Mouse (Mus musculus) urinary bladder, postnatal 25 days (tissue): ENCODE results near the gene Klhl29.

Experiments
- DNase-seq: peaks from one replicate; pipeline ENCODE4 v3.0.0; 2022; ENCODE audit warnings: low spot score

The Klhl29 gene

GRCm38 (mm10) chr12:5187773-5188333 lies 187.6 kb downstream of the Klhl29 start:
- no peak for DNase-seq

GRCm38 (mm10) chr12:5186645-5187044 lies 188.8 kb downstream of the Klhl29 start:
- no peak for DNase-seq

DNA sequence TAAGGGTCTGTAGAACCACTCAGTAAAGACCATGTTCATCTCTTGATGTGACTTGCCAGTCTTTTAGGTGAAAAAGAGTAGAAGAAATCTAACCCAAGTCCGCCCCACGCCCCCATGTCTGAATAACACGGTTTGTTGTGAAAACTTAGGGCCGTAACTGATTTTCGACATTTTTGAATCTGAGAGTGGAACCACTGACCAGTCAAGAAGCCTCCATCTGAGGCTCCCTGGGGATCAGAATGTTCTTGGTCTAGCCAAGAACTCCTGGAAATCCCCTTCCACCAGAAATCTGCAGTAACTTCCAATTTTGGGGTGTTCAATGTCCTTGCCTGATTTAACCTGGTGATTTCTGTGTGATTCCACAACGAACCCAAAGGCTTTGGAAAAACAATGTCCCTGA lies 189.9 kb downstream of the Klhl29 start:
- DNase-seq = no peak

DNA sequence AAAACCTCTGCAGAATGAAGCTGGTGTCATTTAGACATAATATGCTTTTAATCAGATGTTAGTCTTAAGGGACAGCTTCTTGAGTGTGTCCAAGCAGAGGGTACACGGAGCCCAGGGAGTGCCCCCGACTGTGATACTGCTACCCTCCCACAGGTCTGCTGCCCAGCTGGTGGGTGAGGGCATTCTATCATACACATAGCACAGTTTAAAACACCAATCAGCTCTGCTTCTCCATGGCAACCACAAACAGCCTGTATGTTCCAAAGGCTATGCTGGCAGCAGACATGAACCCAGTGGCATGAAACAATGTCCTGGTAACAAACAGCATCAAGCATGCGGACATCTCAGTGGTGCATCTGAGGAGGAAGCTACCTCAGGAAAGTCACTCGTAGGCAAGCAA lies 192.9 kb downstream of the Klhl29 start:
- DNase-seq = no peak

DNA sequence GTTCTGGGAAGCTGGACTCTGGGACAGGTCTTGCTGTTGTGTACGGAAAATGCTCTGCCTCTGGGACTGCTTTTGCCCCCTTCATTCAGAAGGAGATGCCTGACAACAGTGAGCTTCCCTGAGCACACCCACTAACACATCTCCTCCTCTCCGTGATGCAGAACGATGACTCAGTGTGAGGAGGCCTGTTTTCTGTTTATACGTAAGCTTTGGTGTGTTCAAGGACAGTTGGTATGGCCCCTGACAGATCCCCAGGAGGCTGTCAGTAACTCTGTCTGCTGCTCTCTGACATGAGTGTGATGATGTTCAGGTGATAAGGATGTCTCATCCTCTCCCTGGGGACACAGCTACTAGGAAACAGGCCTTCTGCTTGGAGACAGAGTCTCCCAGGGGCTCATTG lies 193.3 kb downstream of the Klhl29 start:
- DNase-seq = no peak

GRCm38 (mm10) chr12:5176716-5177341 lies 198.7 kb downstream of the Klhl29 start:
- no peak for DNase-seq

DNA sequence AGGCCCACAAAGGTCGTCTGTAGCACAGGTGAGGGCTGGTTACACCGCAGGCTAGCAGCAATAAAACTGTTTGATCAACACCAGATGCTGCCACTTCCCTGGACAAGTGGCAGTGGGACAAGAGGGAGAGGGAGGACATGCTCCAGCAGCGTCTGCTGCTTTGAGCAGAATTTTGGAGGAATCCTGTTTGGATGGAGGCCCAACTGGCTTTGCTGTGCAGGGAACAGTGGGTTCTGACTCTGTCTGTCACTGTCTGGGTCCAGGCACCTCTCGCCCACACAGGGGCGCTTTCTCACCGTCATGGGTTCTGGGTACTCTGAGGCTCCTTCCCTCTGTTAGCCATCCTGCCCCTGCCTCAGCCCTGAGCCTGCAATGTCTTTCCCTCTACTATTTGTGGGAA lies 209.3 kb downstream of the Klhl29 start:
- no peak for DNase-seq

DNA sequence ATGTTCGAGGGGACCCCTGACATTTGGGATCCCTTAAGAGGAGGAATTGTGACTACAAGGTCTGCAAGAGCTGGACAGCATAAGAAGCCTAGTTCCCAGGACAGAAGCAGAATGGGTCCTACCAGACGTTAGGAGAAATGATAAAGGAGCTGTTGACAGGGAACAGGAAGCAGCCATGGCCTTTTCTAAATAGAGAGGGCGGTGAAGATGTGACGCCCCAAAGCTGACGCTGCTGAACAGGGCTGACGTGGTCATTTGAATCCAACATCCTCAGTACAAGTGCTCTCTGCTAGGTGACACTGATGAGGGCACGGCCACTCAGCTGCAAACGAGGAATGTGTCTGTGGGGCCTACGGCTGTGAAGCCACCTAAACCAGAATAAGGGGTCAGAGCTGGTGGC lies 210.1 kb downstream of the Klhl29 start:
- no peak for DNase-seq

DNA sequence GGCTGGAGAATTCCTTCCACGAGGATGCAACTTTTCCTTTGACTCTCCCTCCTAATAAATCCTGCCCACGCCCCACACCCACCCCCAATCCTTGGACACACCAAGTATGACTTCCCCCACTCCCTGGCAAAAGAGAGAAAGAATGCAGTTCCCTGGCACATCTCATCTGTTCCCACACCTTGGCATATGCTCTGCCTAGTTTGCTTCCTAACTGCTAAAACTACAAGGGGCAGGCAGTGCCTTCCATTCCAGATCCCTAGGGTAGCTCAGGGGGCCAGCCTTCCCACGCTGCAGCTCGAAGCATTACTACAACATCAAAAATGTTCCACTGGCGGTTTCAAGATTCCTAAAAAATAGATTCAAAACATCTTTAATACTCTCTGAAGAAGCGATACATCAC lies 212.8 kb downstream of the Klhl29 start:
- no peak for DNase-seq

DNA sequence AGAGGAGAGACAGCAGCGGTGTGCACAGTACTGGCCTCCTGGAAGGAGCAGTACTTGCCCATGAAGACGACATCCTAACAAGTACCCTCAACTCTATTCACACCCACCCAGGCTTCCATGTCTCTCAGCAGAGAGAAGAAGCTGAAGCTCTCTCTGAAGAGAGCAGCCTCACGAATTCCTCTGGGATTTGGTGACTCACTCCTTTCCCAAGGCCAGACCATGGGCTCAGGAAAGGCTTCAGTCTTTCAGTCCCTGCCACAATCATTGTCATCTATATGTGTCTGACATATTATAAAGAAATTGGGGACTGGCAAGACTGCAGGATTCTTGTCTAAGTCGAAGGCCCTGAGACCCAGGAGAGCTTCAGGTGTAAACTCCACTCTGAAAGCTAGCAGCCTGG lies 213.9 kb downstream of the Klhl29 start:
- DNase-seq = no peak

- no peak for DNase-seq
Observed at GRCm38 (mm10) chr12:5157931-5158481, 217.5 kb downstream of the Klhl29 start.

GRCm38 (mm10) chr12:5157021-5157681 lies 218.3 kb downstream of the Klhl29 start:
- DNase-seq = no peak

- DNase-seq = no peak
Observed at GRCm38 (mm10) chr12:5155177-5155576, 220.3 kb downstream of the Klhl29 start.

DNA sequence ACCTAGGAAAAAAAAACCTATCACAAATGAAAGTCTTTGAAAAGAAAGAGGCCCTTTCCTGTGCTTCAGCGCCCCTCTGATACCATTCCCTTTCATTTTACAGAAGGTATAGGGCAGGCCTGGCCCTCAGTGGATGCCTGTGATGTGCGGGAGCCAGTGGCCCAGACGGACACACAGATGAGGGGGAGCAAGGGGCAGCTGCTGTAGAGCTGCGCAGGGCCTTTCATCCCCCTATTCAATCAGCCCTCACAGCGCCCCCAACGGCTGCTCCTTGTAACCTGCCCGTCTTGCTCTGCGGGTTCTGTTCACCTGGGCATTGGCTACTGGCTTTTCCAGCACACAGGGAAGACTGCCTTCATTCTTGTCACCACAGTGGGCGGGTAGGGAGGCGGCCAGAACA lies 223.6 kb downstream of the Klhl29 start:
- no peak for DNase-seq

GRCm38 (mm10) chr12:5147346-5148035 lies 228.0 kb downstream of the Klhl29 start:
- no peak for DNase-seq

DNA sequence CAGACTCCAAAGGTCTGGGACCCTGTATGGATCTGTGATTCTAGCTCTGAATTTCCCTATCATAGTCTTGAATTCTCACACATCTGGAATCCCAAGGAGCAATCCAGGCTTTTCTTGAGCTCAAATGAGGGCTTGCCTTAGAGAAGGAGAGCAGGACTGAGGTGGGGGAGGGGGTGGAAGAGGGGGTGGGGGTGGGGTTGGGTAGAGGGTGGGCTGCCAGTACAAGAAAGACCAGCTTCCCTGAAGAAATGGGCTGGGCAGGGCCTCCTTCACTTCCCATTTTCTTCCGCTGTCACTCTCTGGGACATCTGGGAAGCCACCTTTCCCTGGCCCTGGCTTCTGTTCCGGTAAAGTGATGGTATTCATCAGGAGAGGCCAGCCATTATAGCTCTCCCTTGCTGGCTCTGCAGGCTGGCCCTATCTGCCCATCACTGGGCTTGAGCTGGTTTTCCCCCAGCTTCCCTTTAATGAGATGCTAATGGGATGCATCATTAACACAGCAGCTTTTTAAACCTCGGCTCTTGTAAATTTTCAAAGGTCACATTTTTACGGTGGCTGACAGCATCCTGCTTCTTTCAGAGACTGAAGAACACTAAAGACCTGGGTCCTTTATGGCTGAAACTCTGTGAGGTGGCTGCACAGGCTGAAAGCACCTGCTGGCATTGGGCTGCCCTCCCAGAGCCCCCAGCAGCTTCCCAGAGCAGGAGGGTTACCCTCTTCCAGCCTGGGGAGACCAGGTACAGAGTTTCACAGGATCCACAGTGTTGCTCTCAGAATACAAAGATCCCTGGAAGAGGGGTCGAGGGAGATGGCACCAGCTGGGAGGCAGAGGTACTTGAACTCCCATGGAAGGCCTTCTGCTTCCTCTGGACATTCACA lies 231.3 kb downstream of the Klhl29 start:
- DNase-seq = no peak

DNA sequence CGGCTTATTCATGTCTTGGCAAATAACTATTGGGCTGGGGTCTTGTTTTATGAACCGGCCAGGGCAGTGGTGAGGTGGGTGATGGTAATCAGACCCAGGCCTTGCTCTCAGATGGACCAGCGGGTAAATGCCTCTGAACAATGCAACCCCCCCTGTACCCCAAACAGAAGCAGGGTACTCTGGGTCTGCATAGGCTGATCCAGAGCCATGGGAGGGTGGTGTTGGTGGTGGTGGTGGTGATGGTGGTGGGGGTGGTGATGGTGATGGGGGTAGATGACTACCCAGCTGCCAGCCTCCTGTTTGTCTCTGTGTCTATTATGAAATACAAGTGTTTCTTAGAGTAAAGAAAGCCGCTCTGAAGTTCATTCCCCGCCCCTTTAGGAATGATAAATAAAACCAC lies 232.3 kb downstream of the Klhl29 start:
- no peak for DNase-seq

GRCm38 (mm10) chr12:5142776-5143175 lies 232.7 kb downstream of the Klhl29 start:
- peak; percentile 74 for DNase-seq

GRCm38 (mm10) chr12:5141040-5141439 lies 234.4 kb downstream of the Klhl29 start:
- DNase-seq = no peak

DNA sequence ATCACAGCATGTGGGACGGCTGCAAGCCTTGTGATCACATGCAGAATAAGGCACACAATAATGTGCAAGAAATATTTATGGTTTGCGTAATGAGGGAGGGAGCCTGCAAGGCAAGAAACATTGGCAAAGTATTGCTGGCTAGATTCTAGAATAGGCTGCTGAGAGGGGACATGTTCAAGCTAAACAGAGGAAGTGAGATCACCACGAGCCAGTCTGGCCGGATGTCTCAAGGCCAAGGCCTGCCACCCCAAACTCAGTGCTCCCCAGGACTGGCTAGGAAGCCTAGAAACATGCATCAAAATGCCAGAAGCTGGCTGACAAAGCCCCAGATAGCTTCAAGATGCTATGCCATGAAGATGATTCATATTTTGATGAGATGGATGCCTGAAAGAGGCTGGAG lies 236.2 kb downstream of the Klhl29 start:
- no peak for DNase-seq

DNA sequence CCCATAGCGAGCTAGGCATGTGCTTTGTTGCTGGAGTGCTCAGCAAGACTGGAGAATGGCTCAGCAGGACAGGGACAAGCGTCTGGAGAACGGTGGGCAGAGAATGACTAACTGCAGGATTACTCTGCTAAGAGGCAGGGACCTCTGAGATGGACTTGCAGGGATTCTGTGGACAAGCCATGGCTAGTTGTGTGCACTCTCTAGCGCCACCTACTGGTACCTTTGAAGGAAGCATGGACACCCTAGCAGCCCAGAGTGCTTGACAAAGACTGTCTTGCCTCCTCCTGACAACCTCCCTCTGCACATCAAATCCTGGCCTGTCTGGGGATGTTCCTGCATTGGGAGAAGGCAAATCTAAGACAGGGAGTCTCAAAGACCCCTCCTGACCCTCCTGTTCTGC lies 239.2 kb downstream of the Klhl29 start:
- peak; percentile 20 for DNase-seq

DNA sequence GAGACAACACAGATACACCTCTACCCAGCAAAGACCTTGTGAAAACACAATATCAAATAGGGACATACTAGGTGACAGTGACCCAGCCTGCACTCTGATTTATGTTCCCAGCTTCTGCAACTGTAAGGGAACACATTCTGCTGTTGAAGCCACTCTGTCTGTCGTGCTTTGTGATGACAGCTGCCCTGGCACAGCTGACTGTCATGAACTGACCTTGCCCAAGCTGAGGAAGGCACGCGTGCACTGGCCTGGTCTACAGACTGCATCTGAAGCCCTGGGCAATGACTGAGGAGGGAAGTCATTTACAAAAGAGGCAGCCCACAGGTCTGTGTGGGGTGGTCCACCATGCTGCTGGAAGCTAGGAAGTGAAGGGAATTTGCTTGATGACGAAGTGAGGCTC lies 246.3 kb downstream of the Klhl29 start:
- DNase-seq = no peak
